Comparison of ENCODE assay signal across 22 mouse cellular contexts in the genomic region with DNA sequence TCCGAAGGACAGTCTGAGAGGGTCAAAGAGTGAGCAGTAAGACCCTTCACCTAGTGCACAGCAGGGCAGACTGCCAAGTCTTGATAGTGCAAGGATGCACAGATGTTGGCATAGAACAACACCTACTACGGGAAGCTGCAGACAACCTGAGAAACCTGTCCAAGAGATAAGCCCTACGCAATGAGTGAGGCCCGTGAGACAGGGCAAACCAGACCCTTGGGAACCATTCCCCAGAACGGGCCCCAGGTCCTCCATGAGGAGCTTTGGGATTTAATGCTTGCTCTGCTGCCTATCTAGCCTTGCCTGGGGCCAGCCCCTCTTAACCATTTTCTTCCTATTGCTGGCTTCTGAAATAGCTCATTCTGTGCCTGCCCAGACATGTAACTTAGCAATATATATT.
A peak's percentile ranks its signal among the peaks of the same experiment; 100 is the strongest.
DNase-seq lines count a peak whose midpoint lies in the region; ATAC-seq and TF ChIP-seq lines count a peak whose summit lies in the region.
"Had no signal": no experiment of that assay in that cellular context is flagged by ENCODE, and none has a peak within 500 bp of the region (broad histone marks: within the 10 kb centered on the region; RNA-seq: fewer than 3 reads in every experiment).

No protein-coding gene starts in this region.

- no peak for TF ChIP-seq EP300 in heart, postnatal 0 days (IDR thresholded peaks at IDR 0.05; ENCODE audit: low read depth)

- no peaks in the 10 kb centered on the region for H3K36me3 ChIP-seq in embryonic facial prominence, embryonic 13.5 days
- no peaks in the 10 kb centered on the region for H3K36me3 ChIP-seq in embryonic facial prominence, embryonic 10.5 days (replicated peaks)
- no peaks in the 10 kb centered on the region for H3K36me3 ChIP-seq in heart, postnatal 0 days (replicated peaks; ENCODE audit: control insufficient read depth, insufficient read depth, low read length)
- no peaks in the 10 kb centered on the region for H3K36me3 ChIP-seq in neural tube, embryonic 13.5 days
- no peaks in the 10 kb centered on the region for H3K36me3 ChIP-seq in stomach, embryonic 16.5 days (ENCODE audit: control insufficient read depth, insufficient read depth, low read length)
- H3K36me3 ChIP-seq: forebrain, embryonic 12.5 days; hindbrain, embryonic 15.5 days; midbrain, embryonic 12.5 days had no signal

- no peaks in the 10 kb centered on the region for H3K27me3 ChIP-seq in embryonic facial prominence, embryonic 13.5 days
- no peaks in the 10 kb centered on the region for H3K27me3 ChIP-seq in embryonic facial prominence, embryonic 10.5 days (replicated peaks; ENCODE audit: low read depth, poor library complexity, severe bottlenecking)
- H3K27me3 ChIP-seq in heart, postnatal 0 days (ENCODE audit: control insufficient read depth, insufficient read depth, low read length), result no peaks in the 10 kb centered on the region
- no peaks in the 10 kb centered on the region for H3K27me3 ChIP-seq in neural tube, embryonic 13.5 days
- no peaks in the 10 kb centered on the region for H3K27me3 ChIP-seq in stomach, embryonic 16.5 days (ENCODE audit: control insufficient read depth, insufficient read depth, low read length)
- H3K27me3 ChIP-seq: forebrain, embryonic 12.5 days; hindbrain, embryonic 15.5 days; midbrain, embryonic 12.5 days had no signal

- WGBS in embryonic facial prominence, embryonic 13.5 days, result 70% methylated on average over 5 of the region's 5 CpGs
- 93% methylated on average over 5 of the region's 5 CpGs for WGBS in embryonic facial prominence, embryonic 10.5 days
- WGBS in heart, postnatal 0 days, result 33% methylated on average over 5 of the region's 5 CpGs
- 73% methylated on average over 5 of the region's 5 CpGs for WGBS in neural tube, embryonic 13.5 days
- 62% methylated on average over 5 of the region's 5 CpGs for WGBS in stomach, embryonic 16.5 days

- no peak for TF ChIP-seq CTCF in heart, postnatal 0 days (IDR thresholded peaks at IDR 0.05; ENCODE audit: low read depth)

- no peak for DNase-seq in embryonic facial prominence, embryonic 10.5 days (ENCODE audit: low spot score)
- no peak for DNase-seq in heart, postnatal 0 days (ENCODE audit: low spot score)
- DNase-seq in heart, adult 11 months, result no peak
- no peak for DNase-seq in neural tube, embryonic 10.5 days (ENCODE audit: extremely low spot score, low spot score)
- DNase-seq in adrenal gland, adult 8-10 months, result no peak
- DNase-seq: adrenal gland, postnatal 14 days; cerebellum, adult 9-10 months; retina, postnatal 1 day; right cerebral cortex, postnatal 25 days; spleen, adult 18-20 months; thymus, adult 18-20 months; thymus, postnatal 36 days had no signal

- no peak overlapping the region for H3K4me2 ChIP-seq in embryonic facial prominence, embryonic 13.5 days
- H3K4me2 ChIP-seq in heart, postnatal 0 days (ENCODE audit: low read depth, low read length), result no peak overlapping the region
- no peak overlapping the region for H3K4me2 ChIP-seq in neural tube, embryonic 13.5 days
- no peak overlapping the region for H3K4me2 ChIP-seq in stomach, embryonic 16.5 days (ENCODE audit: low read depth, low read length)
- H3K4me2 ChIP-seq: forebrain, embryonic 12.5 days; hindbrain, embryonic 15.5 days; liver, embryonic 11.5 days; midbrain, embryonic 12.5 days had no signal

- peak overlapping the region; percentile 64 for H3K27ac ChIP-seq in embryonic facial prominence, embryonic 13.5 days
- no peak overlapping the region for H3K27ac ChIP-seq in embryonic facial prominence, embryonic 10.5 days (replicated peaks)
- H3K27ac ChIP-seq in heart, postnatal 0 days (ENCODE audit: low read depth), result no peak overlapping the region
- H3K27ac ChIP-seq in neural tube, embryonic 13.5 days (replicated peaks), result 0 out of 2 replicates have a peak overlapping the region, but pooled peaks have one; percentile 28
- H3K27ac ChIP-seq in stomach, embryonic 16.5 days (ENCODE audit: low read length), result peak overlapping the region; percentile 51; the same call in 1 of the 2 replicates
- H3K27ac ChIP-seq: forebrain, embryonic 12.5 days; hindbrain, embryonic 15.5 days; kidney, postnatal 0 days; left cerebral cortex, adult 2 months; midbrain, embryonic 12.5 days had no signal

- H3K9ac ChIP-seq in embryonic facial prominence, embryonic 13.5 days, result no peak overlapping the region
- H3K9ac ChIP-seq in heart, postnatal 0 days (replicated peaks; ENCODE audit: low read depth, low read length), result no peak overlapping the region
- H3K9ac ChIP-seq in neural tube, embryonic 13.5 days, result no peak overlapping the region
- no peak overlapping the region for H3K9ac ChIP-seq in stomach, embryonic 16.5 days (ENCODE audit: low read length)
- H3K9ac ChIP-seq: forebrain, embryonic 12.5 days; hindbrain, embryonic 15.5 days; midbrain, embryonic 12.5 days had no signal

- no peaks in the 10 kb centered on the region for H3K9me3 ChIP-seq in embryonic facial prominence, embryonic 13.5 days
- H3K9me3 ChIP-seq in embryonic facial prominence, embryonic 10.5 days, result no peaks in the 10 kb centered on the region
- no peaks in the 10 kb centered on the region for H3K9me3 ChIP-seq in heart, postnatal 0 days (replicated peaks; ENCODE audit: control insufficient read depth, low read length)
- no peaks in the 10 kb centered on the region for H3K9me3 ChIP-seq in neural tube, embryonic 13.5 days
- H3K9me3 ChIP-seq in stomach, embryonic 16.5 days (replicated peaks; ENCODE audit: control insufficient read depth, low read length), result no peaks in the 10 kb centered on the region
- H3K9me3 ChIP-seq: forebrain, embryonic 12.5 days; hindbrain, embryonic 15.5 days; midbrain, embryonic 12.5 days had no signal

- no peak overlapping the region for H3K4me3 ChIP-seq in embryonic facial prominence, embryonic 13.5 days
- no peak overlapping the region for H3K4me3 ChIP-seq in embryonic facial prominence, embryonic 10.5 days
- no peak overlapping the region for H3K4me3 ChIP-seq in heart, postnatal 0 days (ENCODE audit: low read depth, low read length)
- H3K4me3 ChIP-seq in neural tube, embryonic 13.5 days, result no peak overlapping the region
- H3K4me3 ChIP-seq in stomach, embryonic 16.5 days (replicated peaks; ENCODE audit: low read length), result no peak overlapping the region
- H3K4me3 ChIP-seq: erythroblast, embryonic 14.5 days; forebrain, embryonic 12.5 days; hindbrain, embryonic 15.5 days; left cerebral cortex, adult 2 months; midbrain, embryonic 12.5 days had no signal

- ATAC-seq in embryonic facial prominence, embryonic 13.5 days (ENCODE audit: insufficient number of reproducible peaks, insufficient read depth, low FRiP score, low TSS enrichment, low read depth), result no peak
- peak; percentile 39; the same call in 1 of the 2 replicates for ATAC-seq in heart, postnatal 0 days (ENCODE audit: insufficient read depth, low read depth)
- no peak for ATAC-seq in neural tube, embryonic 13.5 days (ENCODE audit: low read depth)
- ATAC-seq in stomach, embryonic 16.5 days (ENCODE audit: insufficient read depth, low FRiP score), result peak; percentile 72; the same call in 1 of the 2 replicates

- peaks cover 32% of the 10 kb centered on the region for H3K4me1 ChIP-seq in embryonic facial prominence, embryonic 13.5 days
- H3K4me1 ChIP-seq in embryonic facial prominence, embryonic 10.5 days, result peaks cover 9% of the 10 kb centered on the region
- H3K4me1 ChIP-seq in heart, postnatal 0 days (ENCODE audit: control insufficient read depth, insufficient read depth), result no peaks in the 10 kb centered on the region; the same call in 1 of the 2 replicates
- H3K4me1 ChIP-seq in neural tube, embryonic 13.5 days (replicated peaks), result peaks cover 32% of the 10 kb centered on the region
- H3K4me1 ChIP-seq in stomach, embryonic 16.5 days (ENCODE audit: control insufficient read depth, insufficient read depth, low read length), result peaks cover 22% of the 10 kb centered on the region

Comparison
In these comparisons a context has a peak if more than half of its experiments do, and no peak if none do; other contexts are left out.
1. H3K27ac ChIP-seq: peak in embryonic facial prominence, embryonic 13.5 days (single experiment), neural tube, embryonic 13.5 days (single experiment) and stomach, embryonic 16.5 days (single experiment); none in embryonic facial prominence, embryonic 10.5 days (single experiment) and heart, postnatal 0 days (single experiment).
2. ATAC-seq: peak in heart, postnatal 0 days (single experiment) and stomach, embryonic 16.5 days (single experiment); none in embryonic facial prominence, embryonic 13.5 days (single experiment) and neural tube, embryonic 13.5 days (single experiment).